Mouse (Mus musculus) gastrocnemius, adult 8-10 months (tissue): Measurements from ENCODE around the gene Gm8909. TPM values are rescaled to one million over a fixed set of nuclear protein-coding genes. Genes with fewer than 3 reads are reported as not detected.

Source experiments
- total RNA-seq, 4 experiments: library from RNA; stranded (reverse); gene quantifications; 2 replicates each; pipeline ENCODE4 v1.2.4; 2022

The Gm8909 gene
- total RNA-seq, 4 experiments from 2014 or later, result not detected

Other genes with a start within 250 kb of the Gm8909 start
- 10 to 100 TPM; 74.2 to 79.3 (median 78.7) TPM for gene Abcf1, start 198.8 kb downstream of the Gm8909 start, total RNA-seq
- gene Gnl1, start 188.7 kb downstream of the Gm8909 start, total RNA-seq, result 10 to 100 TPM; 24.1 to 31.8 (median 29.1) TPM
- 1 to 10 TPM; 1.5 to 2.5 (median 1.9) TPM for gene Prr3, start 188.3 kb downstream of the Gm8909 start, total RNA-seq
- 1 to 10 TPM in 1 of 4 experiments, under 1 TPM in 3; 0.82 to 1.6 (median 0.93) TPM for gene H2-T24, start 148.0 kb downstream of the Gm8909 start, total RNA-seq
- gene H2-T23, start 135.7 kb downstream of the Gm8909 start, total RNA-seq, result 1 to 10 TPM; 5.6 to 9.3 (median 7.1) TPM
- gene H2-T22, start 125.8 kb downstream of the Gm8909 start, total RNA-seq, result 10 to 100 TPM; 11.7 to 14.0 (median 13.0) TPM
- not detected for gene Gm6034, start 125.6 kb downstream of the Gm8909 start, total RNA-seq
- gene Gm11127, start 110.2 kb downstream of the Gm8909 start, total RNA-seq, result 1 to 10 TPM; 1.8 to 2.7 (median 2.2) TPM
- under 1 TPM in 1 of 4 experiments, not detected in 3; 0.29 TPM for gene Gm19684, start 46.9 kb downstream of the Gm8909 start, total RNA-seq
- gene Gm7030, start 39.1 kb downstream of the Gm8909 start, total RNA-seq, result not detected
- gene H2-T3, start 21.8 kb upstream of the Gm8909 start, total RNA-seq, result not detected
- gene Rpp21, start 89.5 kb upstream of the Gm8909 start, total RNA-seq, result 10 to 100 TPM; 31.1 to 42.0 (median 33.5) TPM
- gene Trim39, start 103.7 kb upstream of the Gm8909 start, total RNA-seq, result 1 to 10 TPM; 5.5 to 9.7 (median 7.5) TPM
- not detected for gene H2-M10.2, start 118.0 kb upstream of the Gm8909 start, total RNA-seq
- not detected for gene H2-M10.1, start 157.6 kb upstream of the Gm8909 start, total RNA-seq
- not detected for gene H2-M10.3, start 199.9 kb upstream of the Gm8909 start, total RNA-seq